Mouse (Mus musculus): Measurements from ENCODE around the gene Uvrag.

The Uvrag gene

DNA sequence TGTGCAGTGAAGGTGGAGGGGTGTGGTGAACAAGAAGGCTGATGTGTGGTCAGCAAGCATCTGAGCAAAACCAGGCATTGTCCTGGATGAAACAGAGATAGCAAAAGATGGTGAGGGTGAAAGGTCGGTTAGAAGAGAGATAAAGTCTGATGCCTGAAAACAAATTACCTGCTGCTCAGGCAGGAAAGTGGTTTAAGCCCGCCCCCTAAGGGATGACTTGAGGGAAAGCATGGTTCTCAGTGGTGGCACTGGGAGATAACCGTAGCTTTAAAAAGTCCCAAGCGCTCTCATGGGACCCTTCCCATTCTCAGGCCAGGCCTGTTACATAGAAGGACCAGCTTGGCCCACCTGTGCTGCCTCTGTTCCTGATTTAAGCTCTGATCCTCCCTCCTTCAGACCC, 119.7 kb downstream of the Uvrag start:
- no peak for DNase-seq (ENCODE audit: low read depth)

- peak; percentile 49 for DNase-seq (ENCODE audit: low read depth)
Observed at GRCm38 (mm10) chr7:99020353-99020752, 120.6 kb downstream of the Uvrag start.

DNA sequence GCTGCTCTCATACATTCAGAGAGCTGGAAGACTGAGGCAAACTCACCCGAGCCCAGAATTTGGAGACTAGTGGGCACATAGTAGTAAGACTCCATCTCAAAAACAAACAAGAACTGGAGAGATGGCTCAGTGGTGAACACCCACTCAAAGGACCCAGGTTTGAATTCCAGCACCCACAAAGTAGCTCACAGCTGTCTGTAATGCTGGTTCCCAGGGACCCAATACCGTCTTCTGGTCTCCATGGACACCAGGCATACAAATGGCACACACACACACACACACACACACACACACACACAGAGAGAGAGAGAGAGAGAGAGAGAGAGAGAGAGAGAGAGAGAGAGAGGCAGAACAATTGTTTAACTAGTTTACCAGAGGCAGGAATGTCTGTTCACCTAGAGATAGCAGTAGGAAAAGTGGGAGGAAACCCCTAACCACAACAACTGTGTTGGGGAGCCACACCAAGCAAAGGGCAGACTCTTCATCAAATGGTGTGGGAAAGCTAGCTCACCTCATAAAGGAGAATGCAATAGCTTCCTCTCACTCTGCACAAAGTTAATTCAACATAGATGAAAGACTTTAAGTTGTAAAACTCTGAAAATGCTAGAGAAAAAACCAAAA, 123.6 kb downstream of the Uvrag start:
- no peak for DNase-seq (ENCODE audit: low read depth)

GRCm38 (mm10) chr7:99015914-99016313, 125.0 kb downstream of the Uvrag start:
- DNase-seq (ENCODE audit: low read depth) = no peak

- DNase-seq (ENCODE audit: low read depth) = no peak
Observed at GRCm38 (mm10) chr7:99015419-99015818, 125.5 kb downstream of the Uvrag start.

- no peak for DNase-seq (ENCODE audit: low read depth)
Observed at GRCm38 (mm10) chr7:99014620-99015019, 126.3 kb downstream of the Uvrag start.

DNA sequence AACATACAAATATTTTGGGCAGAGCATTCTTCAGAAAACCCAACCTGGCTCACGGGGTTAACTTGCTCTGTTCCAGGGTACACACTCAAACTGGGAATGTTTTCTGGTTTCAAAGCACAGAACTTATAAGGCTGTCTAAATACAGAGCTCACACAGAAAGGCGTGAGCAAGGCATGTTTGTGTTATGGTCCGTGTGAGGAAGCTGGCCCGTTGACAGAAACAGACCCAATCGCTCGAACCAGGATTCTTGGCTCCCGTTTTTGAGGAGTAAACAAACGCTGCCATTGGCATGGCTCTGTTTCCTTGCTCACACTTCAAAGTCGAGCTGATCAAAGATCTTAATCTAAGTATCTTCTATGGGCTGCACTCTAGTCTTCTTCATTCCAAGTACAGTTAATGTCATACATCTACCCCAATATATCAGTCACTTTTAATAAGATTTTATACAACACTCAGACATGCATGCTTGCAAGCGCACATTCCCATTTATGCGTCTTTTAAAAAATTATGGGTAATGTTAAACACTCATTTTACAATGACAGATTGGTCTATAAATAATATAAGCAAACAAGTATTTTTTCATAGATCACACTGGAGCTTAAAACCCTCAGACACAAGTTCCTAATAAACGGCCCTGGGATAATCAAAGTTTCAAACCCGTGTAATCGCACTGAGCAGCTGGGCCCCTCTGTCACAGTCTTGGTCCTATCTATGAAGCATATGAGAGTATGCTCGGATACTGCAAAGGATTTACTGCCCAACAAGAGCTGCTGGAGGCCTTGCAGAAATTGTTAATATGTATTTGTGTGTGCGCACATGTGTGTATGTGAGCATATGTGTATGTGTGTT, 133.2 kb downstream of the Uvrag start:
- no peak for DNase-seq (ENCODE audit: low read depth)

DNA sequence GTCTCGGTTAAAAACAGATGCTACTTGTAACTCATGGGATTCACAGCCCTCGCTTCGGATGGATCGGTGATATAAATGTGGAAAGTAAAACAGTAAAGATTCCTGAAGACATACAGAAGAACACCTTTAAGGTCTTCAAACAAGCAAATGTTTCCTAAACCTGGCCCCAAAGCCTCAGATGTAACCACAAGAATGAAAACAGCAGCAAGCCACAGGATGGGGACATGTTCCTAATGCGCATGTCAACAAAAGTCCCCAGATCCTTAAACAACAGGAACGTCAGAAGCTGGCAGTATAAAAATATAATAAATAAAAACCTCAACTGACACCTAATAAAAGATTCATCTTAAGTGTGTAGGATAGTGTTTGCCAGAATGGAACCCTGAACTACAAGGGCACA, 137.7 kb downstream of the Uvrag start:
- no peak for DNase-seq (ENCODE audit: low read depth)

GRCm38 (mm10) chr7:98998722-98999121, 142.2 kb downstream of the Uvrag start:
- no peak for DNase-seq (ENCODE audit: low read depth)

- DNase-seq (ENCODE audit: low read depth) = no peak
Observed at GRCm38 (mm10) chr7:98997760-98998159, 143.2 kb downstream of the Uvrag start.

DNA sequence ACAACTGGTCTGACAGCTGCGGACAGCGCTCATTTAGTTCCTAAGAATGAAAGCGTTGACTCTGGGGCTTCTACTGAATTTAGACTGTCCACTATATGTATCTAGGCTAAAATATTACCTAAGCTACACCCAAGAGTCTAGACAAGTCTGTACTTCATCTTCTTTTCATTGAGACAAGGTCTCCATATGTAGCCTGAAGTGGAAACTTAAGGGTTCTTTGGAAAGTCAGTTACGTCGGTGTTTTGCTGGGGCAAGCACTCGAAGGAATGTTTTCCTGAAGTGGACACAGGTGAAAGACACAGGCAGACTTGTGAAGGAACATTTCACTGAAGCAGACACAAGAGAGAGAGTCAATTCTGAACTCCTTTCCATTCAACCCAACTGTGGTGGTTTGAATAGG, 144.2 kb downstream of the Uvrag start:
- no peak for DNase-seq (ENCODE audit: low read depth)

GRCm38 (mm10) chr7:98995126-98995727, 145.7 kb downstream of the Uvrag start:
- DNase-seq (ENCODE audit: low read depth) = no peak

- DNase-seq (ENCODE audit: low read depth) = no peak
Observed at GRCm38 (mm10) chr7:98994137-98994536, 146.8 kb downstream of the Uvrag start.

DNA sequence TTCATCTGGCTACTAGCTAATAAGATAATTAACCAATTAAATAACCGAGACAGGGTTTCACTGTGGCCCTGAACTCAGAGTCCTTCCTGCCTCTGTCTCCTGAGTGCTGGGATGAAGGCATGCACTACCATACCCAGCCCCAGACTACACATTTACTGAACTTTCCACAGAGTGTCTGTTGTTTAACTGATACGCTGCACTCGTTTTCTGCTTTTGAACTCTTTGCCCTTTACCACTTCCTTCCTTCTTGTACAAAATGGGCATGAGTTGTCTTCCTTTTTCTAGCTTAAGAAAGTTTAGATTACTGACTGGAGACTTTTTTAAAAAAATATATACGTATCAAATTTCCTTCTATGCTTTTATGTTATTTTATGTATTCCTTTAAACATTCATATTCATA, 147.5 kb downstream of the Uvrag start:
- no peak for DNase-seq (ENCODE audit: low read depth)

GRCm38 (mm10) chr7:98991204-98991761, 149.7 kb downstream of the Uvrag start:
- DNase-seq (ENCODE audit: low read depth) = no peak

- DNase-seq (ENCODE audit: low read depth) = no peak
Observed at GRCm38 (mm10) chr7:98990510-98990909, 150.4 kb downstream of the Uvrag start.

DNA sequence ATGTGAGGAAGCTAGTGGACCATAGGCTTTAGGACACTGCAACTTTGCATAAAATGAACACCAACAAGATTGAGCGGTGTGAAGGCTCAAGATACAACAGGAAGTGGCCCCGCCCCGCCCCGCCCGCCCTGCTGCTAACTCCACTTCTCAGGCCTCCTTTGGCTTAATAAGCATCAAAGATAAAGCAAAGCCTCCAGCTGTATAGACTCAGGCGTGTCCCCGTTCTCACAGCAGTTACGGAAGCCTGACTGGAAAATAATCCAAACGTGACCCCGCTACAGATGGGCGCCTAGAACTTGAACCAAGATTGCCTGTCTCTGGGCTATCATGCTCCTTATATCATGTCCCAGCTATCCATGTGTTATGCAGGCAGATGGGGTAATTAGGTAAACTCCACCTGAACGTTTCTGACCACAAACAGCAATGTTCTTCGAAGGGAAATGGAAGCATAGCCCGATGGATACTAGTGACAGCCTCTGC, 153.9 kb downstream of the Uvrag start:
- no peak for DNase-seq (ENCODE audit: low read depth)

GRCm38 (mm10) chr7:98985935-98986334, 155.0 kb downstream of the Uvrag start:
- no peak for DNase-seq (ENCODE audit: low read depth)

GRCm38 (mm10) chr7:98985489-98985888, 155.5 kb downstream of the Uvrag start:
- DNase-seq (ENCODE audit: low read depth) = no peak

- DNase-seq (ENCODE audit: low read depth) = peak; percentile 66
Observed at GRCm38 (mm10) chr7:98984319-98984718, 156.6 kb downstream of the Uvrag start.

DNA sequence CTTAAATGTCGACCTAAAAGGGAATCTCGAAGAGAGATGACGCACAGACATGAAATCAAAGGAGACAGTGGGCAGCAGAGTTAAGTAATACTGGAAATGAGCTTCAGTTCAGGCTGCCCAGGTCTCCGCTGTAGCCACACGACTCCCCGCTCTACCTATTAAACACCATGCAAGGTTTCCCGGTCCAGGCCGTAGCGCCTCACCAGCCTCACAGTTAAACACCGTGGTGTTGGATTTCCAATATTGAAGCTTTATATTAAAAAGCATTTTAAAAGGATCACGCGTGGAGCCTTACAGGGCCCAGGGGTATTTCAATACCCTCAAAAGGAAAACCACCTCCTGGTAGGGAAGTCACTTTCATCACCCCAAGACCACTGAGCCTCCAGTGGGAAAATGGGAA, 157.9 kb downstream of the Uvrag start:
- no peak for DNase-seq (ENCODE audit: low read depth)

DNA sequence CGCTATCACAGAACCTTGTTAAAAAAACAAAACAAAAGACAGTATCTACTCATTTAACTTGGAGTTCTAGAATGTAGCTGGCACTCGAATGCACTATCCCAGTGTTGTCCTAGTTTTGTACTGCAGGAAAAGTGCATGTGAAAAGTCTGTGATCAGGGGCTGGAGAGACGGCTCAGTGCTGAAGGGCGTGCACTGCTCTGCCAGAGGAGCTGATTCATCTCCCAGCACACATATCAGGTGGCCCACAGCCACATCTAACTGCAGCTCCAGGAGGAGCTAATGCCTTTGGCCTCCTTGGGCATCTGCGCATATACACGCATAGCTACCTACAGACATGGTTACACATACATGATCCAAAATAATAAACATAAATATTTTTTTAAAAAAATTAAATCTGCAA, 159.5 kb downstream of the Uvrag start:
- DNase-seq (ENCODE audit: low read depth) = peak; percentile 40

Measured in NIH3T3 (cell line).